Mouse (Mus musculus) MEL (cell line): Measurements from ENCODE around the gene Areg. TPM values are rescaled to one million over a fixed set of nuclear protein-coding genes. Genes with fewer than 3 reads are reported as not detected.

Experiments used
- DNase-seq: peaks from one replicate; pipeline ENCODE4 v3.0.0; 2011; ENCODE audit warnings: low read depth, low spot score
- H3K27ac ChIP-seq: 2 replicates; pipeline ENCODE4 v1.5.1; 2012; ENCODE audit warnings: low read depth, mild to moderate bottlenecking, control low read depth, low read length, moderate library complexity; ENCODE audit not compliant: control insufficient read depth
- H3K27me3 ChIP-seq, 2 experiments: fragments of 150-350 bp in 1 of 2; sonication (generic) in 1 of 2; 2 replicates each; pipeline ENCODE4 v1.6.1; 2012; ENCODE audit warnings: low read length in 2 of 2, mild to moderate bottlenecking in 2 of 2, improper control_type of control experiment in 1 of 2, moderate library complexity in 1 of 2; ENCODE audit not compliant: insufficient read depth in 2 of 2, control insufficient read depth in 1 of 2
- H3K36me3 ChIP-seq, 2 experiments: 2 replicates each; pipeline ENCODE4 v1.6.1; 2012 to 2014; ENCODE audit warnings: low read length in 2 of 2, improper control_type of control experiment in 1 of 2, inconsistent platforms in 1 of 2, mild to moderate bottlenecking in 1 of 2; ENCODE audit not compliant: insufficient read depth in 2 of 2, control insufficient read depth in 1 of 2
- H3K4me1 ChIP-seq, 2 experiments: fragments of 150-350 bp in 1 of 2; sonication (generic) in 1 of 2; 2 replicates each; pipeline ENCODE4 v1.6.1; 2012; ENCODE audit warnings: low read length in 2 of 2, improper control_type of control experiment in 1 of 2, mild to moderate bottlenecking in 1 of 2; ENCODE audit not compliant: insufficient read depth in 2 of 2, control insufficient read depth in 1 of 2
- H3K4me3 ChIP-seq, 2 experiments: fragments of 150-350 bp in 1 of 2; sonication (generic) in 1 of 2; 2 replicates each; pipeline ENCODE4 v1.5.1; 2012; ENCODE audit warnings: low read depth in 2 of 2, low read length in 2 of 2, mild to moderate bottlenecking in 2 of 2, moderate library complexity in 2 of 2, control low read depth in 1 of 2, improper control_type of control experiment in 1 of 2; ENCODE audit not compliant: control insufficient read depth in 1 of 2, insufficient read depth in 1 of 2
- H3K79me2 ChIP-seq: 2 replicates; pipeline ENCODE4 v1.6.1; 2012; ENCODE audit warnings: mild to moderate bottlenecking, low read length, moderate library complexity; ENCODE audit not compliant: control insufficient read depth, poor library complexity, insufficient read depth
- H3K9ac ChIP-seq: 2 replicates; pipeline ENCODE4 v1.6.1; 2012; ENCODE audit warnings: low read depth, mild to moderate bottlenecking, control low read depth, low read length, moderate library complexity; ENCODE audit not compliant: control insufficient read depth, poor library complexity, severe bottlenecking
- H3K9me3 ChIP-seq: fragments of 150-350 bp; sonication (generic); replicated peaks from 2 replicates; pipeline ENCODE4 v1.6.1; 2012; ENCODE audit warnings: mild to moderate bottlenecking, low read length, improper control_type of control experiment, moderate library complexity; ENCODE audit not compliant: insufficient read depth
- BHLHE40 ChIP-seq: IDR thresholded peaks from 2 replicates; pipeline ENCODE4 v1.6.1; 2012; ENCODE audit warnings: low read depth, mild to moderate bottlenecking, inconsistent platforms, low read length, improper control_type of control experiment, borderline replicate concordance
- CHD1 ChIP-seq: IDR thresholded peaks from 2 replicates; pipeline ENCODE4 v1.6.1; 2012; ENCODE audit warnings: low read depth, mild to moderate bottlenecking, inconsistent platforms, low read length, improper control_type of control experiment
- CTCF ChIP-seq, 3 experiments: IDR thresholded peaks in 2 of 3; conservative IDR thresholded peaks in 1 of 3; 2 replicates each; pipeline ENCODE4 v1.5.1; 2011 to 2012; ENCODE audit warnings: low read length in 3 of 3, low read depth in 2 of 3, mild to moderate bottlenecking in 2 of 3, improper control_type of control experiment in 1 of 3, inconsistent platforms in 1 of 3, mixed read lengths in 1 of 3, moderate library complexity in 1 of 3; ENCODE audit not compliant: control insufficient read depth in 1 of 3, insufficient read depth in 1 of 3, poor library complexity in 1 of 3, severe bottlenecking in 1 of 3
- E2F4 ChIP-seq: IDR thresholded peaks from 2 replicates; pipeline ENCODE4 v1.6.1; 2011; ENCODE audit warnings: low read depth, low read length, improper control_type of control experiment, borderline replicate concordance
- EP300 ChIP-seq, 2 experiments: IDR thresholded peaks; 2 replicates each; pipeline ENCODE4 v1.6.1; 2011; ENCODE audit warnings: improper control_type of control experiment in 2 of 2, low read length in 2 of 2, low read depth in 1 of 2, mild to moderate bottlenecking in 1 of 2
- ETS1 ChIP-seq: IDR thresholded peaks from 2 replicates; pipeline ENCODE4 v1.6.1; 2012; ENCODE audit warnings: low read depth, mild to moderate bottlenecking, inconsistent platforms, low read length, improper control_type of control experiment, moderate library complexity
- GABPA ChIP-seq: IDR thresholded peaks from 2 replicates; pipeline ENCODE4 v1.6.1; 2012; ENCODE audit warnings: low read depth, mild to moderate bottlenecking, inconsistent platforms, low read length, improper control_type of control experiment, moderate library complexity
- GATA1 ChIP-seq: IDR thresholded peaks from 2 replicates; pipeline ENCODE4 v1.6.1; 2011; ENCODE audit warnings: low read depth, low read length, improper control_type of control experiment
- HCFC1 ChIP-seq: IDR thresholded peaks from 2 replicates; pipeline ENCODE4 v1.6.1; 2012; ENCODE audit warnings: low read depth, mild to moderate bottlenecking, inconsistent platforms, low read length, improper control_type of control experiment, moderate library complexity
- JUND ChIP-seq: IDR thresholded peaks from 2 replicates; pipeline ENCODE4 v1.6.1; 2011; ENCODE audit warnings: low read depth, mild to moderate bottlenecking, improper control_type of control experiment, low read length
- KAT2A ChIP-seq: conservative IDR thresholded peaks from 2 replicates; pipeline ENCODE4 v1.6.1; 2012; ENCODE audit warnings: low read depth, low read length, improper control_type of control experiment, inconsistent platforms
- MAFK ChIP-seq: IDR thresholded peaks from 2 replicates; pipeline ENCODE4 v1.6.1; 2011; ENCODE audit warnings: low read depth, mild to moderate bottlenecking, low read length, improper control_type of control experiment, borderline replicate concordance
- MAX ChIP-seq: IDR thresholded peaks from 2 replicates; pipeline ENCODE4 v1.6.1; 2011; ENCODE audit warnings: low read length, improper control_type of control experiment
- MAZ ChIP-seq: IDR thresholded peaks from 2 replicates; pipeline ENCODE4 v1.6.1; 2012; ENCODE audit warnings: low read depth, mild to moderate bottlenecking, inconsistent platforms, low read length, improper control_type of control experiment
- MXI1 ChIP-seq: IDR thresholded peaks from 2 replicates; pipeline ENCODE4 v1.6.1; 2011; ENCODE audit warnings: mild to moderate bottlenecking, low read depth, low read length, improper control_type of control experiment
- NELFE ChIP-seq: IDR thresholded peaks from 2 replicates; pipeline ENCODE4 v1.6.1; 2011; ENCODE audit warnings: low read depth, low read length, improper control_type of control experiment
- NRF1 ChIP-seq: IDR thresholded peaks from 2 replicates; pipeline ENCODE4 v1.6.1; 2014; ENCODE audit warnings: low read depth, mild to moderate bottlenecking, inconsistent platforms, low read length, improper control_type of control experiment, moderate library complexity; ENCODE audit not compliant: poor library complexity, insufficient read depth, severe bottlenecking
- POLR2A ChIP-seq, 2 experiments: IDR thresholded peaks; 2 replicates each; pipeline ENCODE4 v1.6.1; 2011 to 2012; ENCODE audit warnings: low read length in 2 of 2, mild to moderate bottlenecking in 2 of 2, control low read depth in 1 of 2, improper control_type of control experiment in 1 of 2, low read depth in 1 of 2, moderate library complexity in 1 of 2; ENCODE audit not compliant: control insufficient read depth in 1 of 2, insufficient read depth in 1 of 2, poor library complexity in 1 of 2
- POLR2AphosphoS5 ChIP-seq: IDR thresholded peaks from 2 replicates; pipeline ENCODE4 v1.6.1; 2012; ENCODE audit warnings: low read depth, borderline replicate concordance, mild to moderate bottlenecking, inconsistent platforms, low read length, moderate library complexity, mixed read lengths
- RAD21 ChIP-seq: IDR thresholded peaks from 2 replicates; pipeline ENCODE4 v1.6.1; 2011; ENCODE audit warnings: mild to moderate bottlenecking, low read depth, low read length, improper control_type of control experiment
- RCOR1 ChIP-seq: IDR thresholded peaks from 2 replicates; pipeline ENCODE4 v1.6.1; 2012; ENCODE audit warnings: low read depth, mild to moderate bottlenecking, inconsistent platforms, low read length, improper control_type of control experiment
- SIN3A ChIP-seq: IDR thresholded peaks from 2 replicates; pipeline ENCODE4 v1.6.1; 2012; ENCODE audit warnings: low read length, improper control_type of control experiment, inconsistent platforms
- SMC3 ChIP-seq: IDR thresholded peaks from 2 replicates; pipeline ENCODE4 v1.6.1; 2011; ENCODE audit warnings: low read depth, low read length, improper control_type of control experiment
- TAL1 ChIP-seq: IDR thresholded peaks from 2 replicates; pipeline ENCODE4 v1.6.1; 2012; ENCODE audit warnings: mild to moderate bottlenecking, inconsistent platforms, low read length, moderate library complexity, mixed read lengths
- TBP ChIP-seq: IDR thresholded peaks from 2 replicates; pipeline ENCODE4 v1.8.0; 2011; ENCODE audit warnings: low read depth, low read length, improper control_type of control experiment
- TCF12 ChIP-seq: IDR thresholded peaks from 2 replicates; pipeline ENCODE4 v1.6.1; 2014; ENCODE audit warnings: low read depth, mild to moderate bottlenecking, inconsistent platforms, low read length, improper control_type of control experiment, moderate library complexity
- USF1 ChIP-seq: IDR thresholded peaks from 2 replicates; pipeline ENCODE4 v1.6.1; 2014; ENCODE audit warnings: low read depth, mild to moderate bottlenecking, inconsistent platforms, low read length, improper control_type of control experiment, moderate library complexity
- USF2 ChIP-seq, 2 experiments: IDR thresholded peaks; 2 replicates each; pipeline ENCODE4 v1.6.1; 2011 to 2012; ENCODE audit warnings: improper control_type of control experiment in 2 of 2, low read length in 2 of 2, borderline replicate concordance in 1 of 2, inconsistent platforms in 1 of 2, low read depth in 1 of 2, mild to moderate bottlenecking in 1 of 2; ENCODE audit not compliant: insufficient read depth in 1 of 2
- ZC3H11A ChIP-seq: IDR thresholded peaks from 2 replicates; pipeline ENCODE4 v1.6.1; 2012; ENCODE audit warnings: low read depth, mild to moderate bottlenecking, inconsistent platforms, low read length, improper control_type of control experiment
- ZKSCAN1 ChIP-seq: IDR thresholded peaks from 2 replicates; pipeline ENCODE4 v1.6.1; 2012; ENCODE audit warnings: low read depth, mild to moderate bottlenecking, inconsistent platforms, low read length, improper control_type of control experiment, moderate library complexity
- ZMIZ1 ChIP-seq: IDR thresholded peaks from 2 replicates; pipeline ENCODE4 v1.6.1; 2012; ENCODE audit warnings: low read depth, mild to moderate bottlenecking, inconsistent platforms, low read length, improper control_type of control experiment, moderate library complexity
- ZNF384 ChIP-seq: IDR thresholded peaks from 2 replicates; pipeline ENCODE4 v1.6.1; 2012; ENCODE audit warnings: low read depth, mild to moderate bottlenecking, inconsistent platforms, low read length, improper control_type of control experiment
- polyA plus RNA-seq, 2 experiments: library from polyadenylated mRNA; stranded (reverse) in 1 of 2; unstranded in 1 of 2; fragments of >175 nt in 1 of 2; fragments of >200 nt in 1 of 2; gene quantifications; 2 replicates each; pipeline versions ENCODE4 v1.2.1 to v1.2.4; 2012; ENCODE audit warnings: low replicate concordance in 2 of 2, low read depth in 1 of 2; ENCODE audit not compliant: insufficient read length in 2 of 2, insufficient read depth in 1 of 2, missing spikeins in 1 of 2
- total RNA-seq: library from RNA; depleted of rRNA; stranded (reverse); fragments of 300-350 nt; gene quantifications from 2 replicates; pipeline ENCODE4 v1.2.3, GENCODE M21; 2012

The Areg gene
- total and polyA plus RNA-seq, 3 experiments = not detected

GRCm38 (mm10) chr5:91097911-91098614, 41.3 kb upstream of the Areg start:
- no peak overlapping the region for H3K9ac ChIP-seq
- H3K9me3 ChIP-seq = no peaks in the 10 kb centered on the region
- no peaks in the 10 kb centered on the region for H3K4me1 ChIP-seq
- no peaks in the 10 kb centered on the region for H3K36me3 ChIP-seq
- DNase-seq = no peak
- no peak overlapping the region for H3K27ac ChIP-seq
- H3K4me3 ChIP-seq = no peak overlapping the region
- H3K79me2 ChIP-seq = no peaks in the 10 kb centered on the region
- no peaks in the 10 kb centered on the region; a peak in 1 of 4 replicates for H3K27me3 ChIP-seq
- TF ChIP-seq ZKSCAN1 (no peak), MXI1 (no peak), ETS1 (no peak), EP300 (IDR thresholded peaks at IDR 0.05; ENCODE audit: low read depth in 1 of 2, low read length in 2 of 2) (no peak), BHLHE40 (no peak), SIN3A (no peak), SMC3 (no peak), TBP (no peak), CHD1 (no peak), CTCF (IDR thresholded peaks at IDR 0.05 in 2 of 3, conservative IDR thresholded peaks at IDR 0.05 in 1 of 3; ENCODE audit: control insufficient read depth in 1 of 3, insufficient read depth in 1 of 3, low read depth in 2 of 3, low read length in 3 of 3, poor library complexity in 1 of 3, severe bottlenecking in 1 of 3) (no peak), HCFC1 (no peak), TCF12 (no peak), POLR2A (IDR thresholded peaks at IDR 0.05; ENCODE audit: control insufficient read depth in 1 of 2, insufficient read depth in 1 of 2, low read depth in 1 of 2, low read length in 2 of 2, poor library complexity in 1 of 2) (no peak), POLR2AphosphoS5 (no peak), MAX (no peak), ZNF384 (no peak), MAFK (no peak), E2F4 (no peak), RCOR1 (no peak), MAZ (no peak)
- TF ChIP-seq, all 39 proteins: peak for 0

- Histone ChIP-seq H3K27ac (no peak overlapping the region), H3K4me1 (no peaks in the 10 kb centered on the region), H3K36me3 (no peaks in the 10 kb centered on the region), H3K4me3 (no peak overlapping the region), H3K27me3 (no peaks in the 10 kb centered on the region), H3K9me3 (no peaks in the 10 kb centered on the region), H3K79me2 (no peaks in the 10 kb centered on the region), H3K9ac (no peak overlapping the region)
- DNase-seq = no peak
- TF ChIP-seq MXI1 (no peak), NRF1 (no peak), TAL1 (no peak), TCF12 (no peak), NELFE (no peak), USF1 (no peak), GATA1 (no peak), MAFK (no peak), E2F4 (no peak), ZC3H11A (no peak), ZMIZ1 (no peak), RAD21 (no peak), GABPA (no peak), ZNF384 (no peak), MAX (no peak), KAT2A (no peak), USF2 (IDR thresholded peaks at IDR 0.05; ENCODE audit: borderline replicate concordance in 1 of 2, insufficient read depth in 1 of 2, low read depth in 1 of 2, low read length in 2 of 2) (no peak), JUND (no peak)
Observed at GRCm38 (mm10) chr5:91101742-91102141, 37.7 kb upstream of the Areg start.
